Mouse (Mus musculus) T-helper 2 cell (primary cell): Measurements from ENCODE around the gene Anxa11.
"Not testable (repeated sequence)": the region's sequence is repeated elsewhere in the genome, so short reads cannot be mapped to it uniquely, and the experiment has no call there.

Source experiments
- in situ Hi-C: fragments of 300-600 bp; cut with MboI, MseI; formaldehyde crosslinking; loops from one replicate; pipeline ENCODE4 v1.15.1; 2025; ENCODE audit warnings: high pct_unique_total_duplicates

Anxa11 gene

GRCm38 (mm10) chr14:25840961-25841360 lies 995 bp upstream of the Anxa11 start:
- in situ Hi-C loops, result no loop called here

- in situ Hi-C loops, result no loop called here
Observed at GRCm38 (mm10) chr14:25841579-25841978, 377 bp upstream of the Anxa11 start.

GRCm38 (mm10) chr14:25842688-25843003 lies 690 bp downstream of the Anxa11 start:
- in situ Hi-C loops, result no loop called here

GRCm38 (mm10) chr14:25844372-25844771 lies 2.4 kb downstream of the Anxa11 start:
- in situ Hi-C loops, result no loop called here

- in situ Hi-C loops, result no loop called here
Observed at GRCm38 (mm10) chr14:25845832-25846383, 4.0 kb downstream of the Anxa11 start.

- in situ Hi-C loops, result no loop called here
Observed at GRCm38 (mm10) chr14:25846516-25846915, 4.6 kb downstream of the Anxa11 start.

- in situ Hi-C loops, result no loop called here
Observed at GRCm38 (mm10) chr14:25847660-25848059, 5.7 kb downstream of the Anxa11 start.

GRCm38 (mm10) chr14:25848237-25848636 lies 6.3 kb downstream of the Anxa11 start:
- in situ Hi-C loops, result no loop called here

- in situ Hi-C loops, result not testable (repeated sequence)
Observed at GRCm38 (mm10) chr14:25848708-25849107, 6.8 kb downstream of the Anxa11 start.

- in situ Hi-C loops, result no loop called here
Observed at GRCm38 (mm10) chr14:25850433-25850832, 8.5 kb downstream of the Anxa11 start.

- in situ Hi-C loops, result no loop called here
Observed at GRCm38 (mm10) chr14:25851189-25851588, 9.2 kb downstream of the Anxa11 start.

GRCm38 (mm10) chr14:25852121-25852561 lies 10.2 kb downstream of the Anxa11 start:
- in situ Hi-C loops, result no loop called here

GRCm38 (mm10) chr14:25853295-25853694 lies 11.3 kb downstream of the Anxa11 start:
- in situ Hi-C loops, result no loop called here

- in situ Hi-C loops, result no loop called here
Observed at GRCm38 (mm10) chr14:25853717-25854452, 11.9 kb downstream of the Anxa11 start.

- in situ Hi-C loops, result no loop called here
Observed at GRCm38 (mm10) chr14:25855241-25855885, 13.4 kb downstream of the Anxa11 start.

GRCm38 (mm10) chr14:25857168-25857621 lies 15.2 kb downstream of the Anxa11 start:
- in situ Hi-C loops, result no loop called here

GRCm38 (mm10) chr14:25857940-25858339 lies 16.0 kb downstream of the Anxa11 start:
- in situ Hi-C loops, result no loop called here

GRCm38 (mm10) chr14:25861771-25862530 lies 20.0 kb downstream of the Anxa11 start:
- in situ Hi-C loops, result no loop called here

- in situ Hi-C loops, result no loop called here
Observed at GRCm38 (mm10) chr14:25863721-25864120, 21.8 kb downstream of the Anxa11 start.

- in situ Hi-C loops, result no loop called here
Observed at GRCm38 (mm10) chr14:25865251-25865650, 23.3 kb downstream of the Anxa11 start.

GRCm38 (mm10) chr14:25866384-25866783 lies 24.4 kb downstream of the Anxa11 start:
- in situ Hi-C loops, result no loop called here

GRCm38 (mm10) chr14:25866832-25867231 lies 24.9 kb downstream of the Anxa11 start:
- in situ Hi-C loops, result no loop called here
